Mouse (Mus musculus) spleen, adult 2 months (tissue): Measurements from ENCODE around the gene Ola1. TPM values are rescaled to one million over a fixed set of nuclear protein-coding genes. Genes with fewer than 3 reads are reported as not detected.

Source experiments
- DNase-seq, 2 experiments: peaks; one replicate each; pipeline versions ENCODE4 v3.0.0 to v3.0.0-alpha.2; 2012 to 2021; ENCODE audit warnings: low spot score in 2 of 2, low read depth in 1 of 2
- H3K27ac ChIP-seq: fragments of 200-500 bp; 2 replicates; pipeline ENCODE4 v1.5.1; 2012; ENCODE audit warnings: low read length, inconsistent platforms; ENCODE audit not compliant: insufficient read depth
- H3K27me3 ChIP-seq: fragments of 200-500 bp; 2 replicates; pipeline ENCODE4 v1.6.1; 2012; ENCODE audit warnings: mild to moderate bottlenecking, moderate library complexity, low read length, inconsistent platforms; ENCODE audit not compliant: control insufficient read depth, insufficient read depth
- H3K36me3 ChIP-seq: fragments of 200-500 bp; 2 replicates; pipeline ENCODE4 v1.6.1; 2012; ENCODE audit warnings: mild to moderate bottlenecking, low read length, inconsistent platforms; ENCODE audit not compliant: control insufficient read depth, insufficient read depth
- H3K4me1 ChIP-seq: fragments of 200-500 bp; 2 replicates; pipeline ENCODE4 v1.6.1; 2011; ENCODE audit warnings: inconsistent platforms; ENCODE audit not compliant: control insufficient read depth, insufficient read depth, insufficient read length
- H3K4me3 ChIP-seq: fragments of 200-500 bp; 2 replicates; pipeline ENCODE4 v1.5.1; 2011; ENCODE audit warnings: mild to moderate bottlenecking, inconsistent platforms; ENCODE audit not compliant: insufficient read depth, insufficient read length; ENCODE audit errors: extremely low read depth
- CTCF ChIP-seq: fragments of 200-500 bp; IDR thresholded peaks from 2 replicates; pipeline ENCODE4 v1.5.1; 2011; ENCODE audit warnings: mild to moderate bottlenecking, inconsistent platforms; ENCODE audit not compliant: insufficient read depth, insufficient read length, insufficient replicate concordance; ENCODE audit errors: extremely low read depth
- POLR2A ChIP-seq: fragments of 200-500 bp; IDR thresholded peaks from 2 replicates; pipeline ENCODE4 v1.6.1; 2011; ENCODE audit warnings: low read depth, low read length, inconsistent platforms
- WGBS: fragments of 180-500 bp; shearing (Covaris S2); methylation state at CpG from one replicate; pipeline ENCODE4 v1.1.7; 2018; 5-methylcytosine and 5-hydroxymethylcytosine counted together
- polyA plus RNA-seq: library from polyadenylated mRNA; depleted of rRNA; stranded (reverse); fragments of >200 nt; gene quantifications from 2 replicates; pipeline ENCODE4 v1.2.3, GENCODE M21; 2012; rRNA removed

Ola1 gene
- polyA plus RNA-seq, 1 experiment: 2.9 TPM

DNA sequence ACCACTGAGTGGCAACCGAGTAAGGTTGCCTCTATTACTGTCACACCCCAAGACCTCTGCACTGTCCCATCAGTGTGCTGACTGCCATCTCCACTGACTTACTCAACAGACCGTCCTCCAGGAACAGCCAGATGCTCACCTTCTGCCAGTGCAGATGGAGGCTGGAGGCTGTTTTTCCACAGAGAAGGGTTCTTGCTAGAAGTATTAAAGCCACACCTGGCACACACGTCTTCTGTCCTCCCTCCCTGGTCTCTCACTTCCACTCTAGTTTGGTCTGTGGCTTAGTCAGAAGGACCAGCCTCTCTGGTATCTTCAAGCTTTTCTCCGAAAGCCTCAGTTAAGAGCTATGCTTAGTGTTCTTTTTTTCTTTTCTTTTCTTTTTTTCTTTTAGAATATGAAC, 168.7 kb downstream of the Ola1 start:
- no peak for DNase-seq
- no peaks in the 10 kb centered on the region for H3K27me3 ChIP-seq
- H3K36me3 ChIP-seq: no peaks in the 10 kb centered on the region
- H3K4me3 ChIP-seq: no peak overlapping the region
- whole genome bisulfite sequencing: 47% methylated on average over 4 of the region's 4 CpGs
- peaks cover 7% of the 10 kb centered on the region; the same call in 1 of the 2 replicates for H3K4me1 ChIP-seq
- no peak for TF ChIP-seq CTCF
- no peak for TF ChIP-seq POLR2A
- H3K27ac ChIP-seq: no peak overlapping the region

DNA sequence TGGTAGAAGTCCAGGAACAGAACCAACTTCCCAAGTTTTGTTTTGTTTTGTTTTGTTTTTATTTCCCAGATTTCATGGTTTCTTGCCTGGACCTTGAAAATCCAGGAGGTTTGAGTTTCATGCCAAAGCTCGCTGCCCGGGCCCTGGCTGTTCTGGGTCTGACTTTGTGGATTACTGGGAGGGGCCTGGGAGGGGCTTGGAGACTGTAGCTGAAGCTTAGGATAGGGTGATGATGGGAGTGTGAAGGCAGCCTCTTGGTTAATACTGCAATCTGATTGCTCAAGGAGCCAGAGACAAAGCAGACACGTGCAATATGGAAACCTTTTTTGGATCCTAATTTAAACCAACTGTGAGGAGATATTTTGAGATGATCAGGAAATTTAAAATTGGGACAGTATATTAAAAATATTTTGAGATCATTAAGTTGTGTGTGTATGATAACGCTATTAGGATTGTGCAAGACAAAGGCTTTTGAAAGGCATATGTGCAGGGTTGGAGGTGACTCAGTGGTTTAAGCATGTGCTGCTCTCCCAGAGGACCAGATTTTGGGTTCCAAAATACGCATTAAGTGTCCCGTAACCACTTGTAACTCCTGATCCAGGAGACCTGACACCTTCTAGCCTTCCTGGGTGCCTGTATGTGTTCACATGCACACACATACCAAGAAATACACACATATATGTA, 169.6 kb downstream of the Ola1 start:
- H3K36me3 ChIP-seq: no peaks in the 10 kb centered on the region
- WGBS: 90% methylated on average over 6 of the region's 6 CpGs
- TF ChIP-seq CTCF: no peak
- TF ChIP-seq POLR2A: no peak
- DNase-seq: no peak
- no peak overlapping the region for H3K27ac ChIP-seq
- H3K4me3 ChIP-seq: no peak overlapping the region
- no peaks in the 10 kb centered on the region for H3K27me3 ChIP-seq
- peaks cover under 1% of the 10 kb centered on the region; the same call in 1 of the 2 replicates for H3K4me1 ChIP-seq

DNA sequence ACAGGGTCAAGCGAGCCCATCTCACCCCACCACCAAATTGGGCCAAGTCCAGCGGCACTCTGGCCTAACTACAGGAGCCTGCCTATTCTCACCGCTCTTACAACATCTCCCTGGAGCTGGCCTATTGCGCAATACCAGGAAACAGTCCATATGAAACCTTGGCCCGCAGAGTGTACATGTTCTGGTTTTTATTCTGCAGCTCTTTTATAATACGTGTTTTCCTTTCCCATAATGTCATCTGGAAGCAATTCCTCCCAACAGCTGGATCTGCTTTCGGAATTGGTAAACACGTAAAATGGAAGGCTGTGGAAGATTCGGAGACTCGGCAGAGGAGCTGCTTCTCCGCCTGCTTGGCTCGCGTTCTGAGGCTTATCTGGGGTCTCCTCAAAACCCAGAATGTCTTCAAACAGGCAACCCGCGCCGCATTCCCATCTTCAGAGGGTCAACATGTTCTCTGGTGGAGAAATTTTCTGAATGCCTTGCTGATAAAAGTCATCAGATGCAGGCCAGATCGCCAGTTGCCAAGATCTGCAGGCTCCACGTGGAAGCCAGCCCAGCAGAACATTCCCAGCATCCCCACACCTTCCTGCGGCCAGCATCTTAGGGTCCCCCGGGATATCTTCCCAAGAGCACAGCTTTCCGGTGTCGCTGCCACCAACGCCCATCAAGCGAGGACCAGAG, 171.5 kb downstream of the Ola1 start:
- no peaks in the 10 kb centered on the region for H3K36me3 ChIP-seq
- no peak for DNase-seq
- 87% methylated on average over 24 of the region's 24 CpGs for WGBS
- no peak for TF ChIP-seq POLR2A
- no peak for TF ChIP-seq CTCF
- H3K4me3 ChIP-seq: no peak overlapping the region
- no peak overlapping the region; the same call in 1 of the 2 replicates for H3K27ac ChIP-seq
- no peaks in the 10 kb centered on the region for H3K27me3 ChIP-seq
- no peaks in the 10 kb centered on the region for H3K4me1 ChIP-seq

DNA sequence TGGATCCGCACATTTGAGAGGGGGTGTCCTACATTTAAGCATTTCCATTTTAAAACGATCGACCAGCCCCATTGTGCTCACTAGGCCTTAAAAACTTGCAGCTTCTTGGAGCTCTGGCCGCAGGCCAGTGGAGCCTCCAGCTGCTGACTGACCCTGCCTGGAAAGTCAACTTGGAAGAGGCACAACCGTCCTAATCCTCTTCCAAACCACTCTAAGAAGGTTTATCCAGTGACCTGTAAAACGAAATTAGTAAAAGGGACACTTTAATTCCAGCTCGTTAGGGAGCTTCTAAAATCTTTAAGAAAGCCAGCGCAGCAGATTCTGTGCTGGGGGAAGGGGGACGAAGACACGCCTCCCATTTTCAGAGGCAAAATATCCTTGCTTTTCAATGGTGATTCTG, 172.1 kb downstream of the Ola1 start:
- no peak for DNase-seq
- TF ChIP-seq CTCF (no peak), POLR2A (no peak)
- no peaks in the 10 kb centered on the region for H3K27me3 ChIP-seq
- H3K4me3 ChIP-seq: no peak overlapping the region
- no peaks in the 10 kb centered on the region for H3K36me3 ChIP-seq
- WGBS: 83% methylated on average over 10 of the region's 10 CpGs
- H3K4me1 ChIP-seq: no peaks in the 10 kb centered on the region
- no peak overlapping the region for H3K27ac ChIP-seq

DNA sequence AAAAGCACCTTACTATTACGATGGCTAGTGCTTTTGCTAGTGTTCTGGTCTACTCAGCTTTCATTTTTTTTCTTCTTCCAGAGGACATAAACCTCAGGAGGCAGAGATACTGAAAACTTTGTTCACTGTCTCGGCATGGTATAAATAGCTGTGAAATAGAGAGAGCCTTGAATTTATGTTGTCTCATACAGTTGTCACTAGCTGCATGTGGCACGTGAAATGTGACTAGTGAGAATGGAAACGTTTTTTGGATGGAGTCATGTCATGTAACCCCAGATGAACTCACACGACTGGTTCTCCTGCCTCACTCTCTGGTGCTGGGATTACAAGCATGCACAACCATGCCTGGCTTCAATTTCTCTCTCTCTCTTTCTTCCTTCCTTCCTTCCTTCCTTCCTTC, 173.2 kb downstream of the Ola1 start:
- H3K4me3 ChIP-seq: no peak overlapping the region
- no peak for TF ChIP-seq POLR2A
- TF ChIP-seq CTCF: no peak
- no peak for DNase-seq
- H3K36me3 ChIP-seq: no peaks in the 10 kb centered on the region
- H3K4me1 ChIP-seq: peaks cover 3% of the 10 kb centered on the region; the same call in 1 of the 2 replicates
- 87% methylated on average over 5 of the region's 5 CpGs for whole genome bisulfite sequencing
- H3K27ac ChIP-seq: no peak overlapping the region
- no peaks in the 10 kb centered on the region for H3K27me3 ChIP-seq

Other genes with a start within 250 kb of the Ola1 start
- gene Sp3, start 238.5 kb downstream of the Ola1 start, polyA plus RNA-seq: 9.4 and 11.0 TPM in 2 replicates
- gene Gm11084, start 232.2 kb downstream of the Ola1 start, polyA plus RNA-seq: not detected in 2 replicates
- gene Sp9, start 53.0 kb upstream of the Ola1 start, polyA plus RNA-seq: not detected in 2 replicates
- 2.3 and 2.9 TPM in 2 replicates for gene Scrn3, start 93.7 kb upstream of the Ola1 start, polyA plus RNA-seq
- gene Cir1, start 93.8 kb upstream of the Ola1 start, polyA plus RNA-seq: 1.3 and 1.5 TPM in 2 replicates
- 3.6 and 5.3 TPM in 2 replicates for gene Gpr155, start 167.6 kb upstream of the Ola1 start, polyA plus RNA-seq